Mouse (Mus musculus) testis, adult 2 months (tissue): ENCODE measurements around the gene Slit3.

Experiments used
- CTCF ChIP-seq: fragments of 200-500 bp; IDR thresholded peaks from 2 replicates; pipeline ENCODE4 v1.5.1; 2012; ENCODE audit warnings: low read depth, mild to moderate bottlenecking, inconsistent platforms, low read length, moderate library complexity; ENCODE audit not compliant: control insufficient read depth, insufficient read depth, insufficient replicate concordance
- POLR2A ChIP-seq: fragments of 200-500 bp; IDR thresholded peaks from 2 replicates; pipeline ENCODE4 v1.6.1; 2012; ENCODE audit warnings: low read depth, mild to moderate bottlenecking, inconsistent platforms, low read length, moderate library complexity; ENCODE audit not compliant: control insufficient read depth

DNA sequence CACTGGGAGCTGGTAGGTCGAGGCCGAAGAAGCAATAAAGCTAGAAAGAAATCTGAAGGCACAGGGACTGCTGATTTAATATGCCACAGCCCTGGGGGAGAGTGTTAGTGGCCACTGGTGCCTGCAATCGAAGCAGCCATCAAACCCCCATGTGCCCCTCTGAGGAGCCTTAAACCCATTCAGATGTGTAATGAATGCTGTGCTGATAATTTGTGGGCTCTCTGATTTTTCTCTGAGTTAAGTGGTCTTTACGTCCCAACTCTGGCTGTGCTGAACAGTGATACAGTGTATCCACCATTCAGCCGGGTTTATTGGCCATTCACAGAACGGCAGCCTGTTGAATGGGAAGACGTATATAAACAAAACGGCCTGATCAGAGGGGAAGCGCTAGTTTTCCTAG, 83.1 kb downstream of the Slit3 start:
- no peak for TF ChIP-seq POLR2A
- no peak for TF ChIP-seq CTCF
